Mouse (Mus musculus) stomach, embryonic 16.5 days (tissue): ENCODE results near the gene Gpatch8. TPM values are rescaled to one million over a fixed set of nuclear protein-coding genes. Genes with fewer than 3 reads are reported as not detected.

ENCODE experiments used
- ATAC-seq: fragments of 200-750 bp; cut with Nextera tagmentation; 2 replicates; pipeline ENCODE4 v1.8.0; 2017; ENCODE audit warnings: moderate number of reproducible peaks, moderate TSS enrichment; ENCODE audit not compliant: insufficient read depth, low FRiP score
- H3K27ac ChIP-seq: fragments of 300-500 bp; sonication (generic); 2 replicates; pipeline ENCODE4 v1.5.1; 2014; ENCODE audit warnings: low read length
- H3K27me3 ChIP-seq: fragments of 300-500 bp; sonication (generic); 2 replicates; pipeline ENCODE4 v1.6.1; 2014; ENCODE audit warnings: low read length, control low read depth, mixed read lengths; ENCODE audit not compliant: control insufficient read depth, insufficient read depth
- H3K36me3 ChIP-seq: fragments of 300-500 bp; sonication (generic); 2 replicates; pipeline ENCODE4 v1.6.1; 2014; ENCODE audit warnings: low read length; ENCODE audit not compliant: control insufficient read depth, insufficient read depth
- H3K4me1 ChIP-seq: fragments of 300-500 bp; sonication (generic); 2 replicates; pipeline ENCODE4 v1.6.1; 2014; ENCODE audit warnings: low read length, control low read depth, mixed read lengths; ENCODE audit not compliant: control insufficient read depth, insufficient read depth
- H3K4me2 ChIP-seq: fragments of 300-500 bp; sonication (generic); 2 replicates; pipeline ENCODE4 v1.6.1; 2014; ENCODE audit warnings: low read depth, low read length, mixed read lengths
- H3K4me3 ChIP-seq: fragments of 300-500 bp; sonication (generic); replicated peaks from 2 replicates; pipeline ENCODE4 v1.5.1; 2014; ENCODE audit warnings: mild to moderate bottlenecking, low read length
- H3K9ac ChIP-seq: fragments of 300-500 bp; sonication (generic); 2 replicates; pipeline ENCODE4 v1.6.1; 2014; ENCODE audit warnings: low read length
- H3K9me3 ChIP-seq: fragments of 300-500 bp; sonication (generic); replicated peaks from 2 replicates; pipeline ENCODE4 v1.6.1; 2016; ENCODE audit warnings: low read length, control low read depth; ENCODE audit not compliant: control insufficient read depth
- WGBS: fragments of 180-500 bp; shearing (Covaris S2); extraction: QIAGEN DNeasy Blood & Tissue Kit; methylation state at CpG from one replicate; pipeline ENCODE4 v1.1.7; 2014; 5-methylcytosine and 5-hydroxymethylcytosine counted together
- polyA plus RNA-seq: library from polyadenylated mRNA; unstranded; fragments of >200 nt; fragmentation: Nextera tagmentation; extraction: Ambion mirVana; gene quantifications from 2 replicates; pipeline ENCODE4 v1.2.1, GENCODE M21; 2015

Gene Gpatch8
- 34.9 and 47.0 TPM in 2 replicates for polyA plus RNA-seq

- Histone ChIP-seq H3K9me3 (no peaks in the 10 kb centered on the region), H3K4me2 (peak within 1 kb of the TSS; percentile 60), H3K36me3 (no peaks in the 10 kb centered on the region), H3K4me3 (peak within 1 kb of the TSS; percentile 99), H3K9ac (peak within 1 kb of the TSS; percentile 99), H3K4me1 (peaks cover 15% of the 10 kb centered on the region), H3K27ac (peak within 1 kb of the TSS; percentile 95), H3K27me3 (no peaks in the 10 kb centered on the region)
- peak; percentile 99 for ATAC-seq
- under 1% methylated on average over 50 of the region's 55 CpGs for WGBS
These were observed at the start of gene Gpatch8 for GRCm38 (mm10) chr11:102556031-102556715. TSS of gene Gpatch8 (minus strand) at chr11:102556392.

DNA sequence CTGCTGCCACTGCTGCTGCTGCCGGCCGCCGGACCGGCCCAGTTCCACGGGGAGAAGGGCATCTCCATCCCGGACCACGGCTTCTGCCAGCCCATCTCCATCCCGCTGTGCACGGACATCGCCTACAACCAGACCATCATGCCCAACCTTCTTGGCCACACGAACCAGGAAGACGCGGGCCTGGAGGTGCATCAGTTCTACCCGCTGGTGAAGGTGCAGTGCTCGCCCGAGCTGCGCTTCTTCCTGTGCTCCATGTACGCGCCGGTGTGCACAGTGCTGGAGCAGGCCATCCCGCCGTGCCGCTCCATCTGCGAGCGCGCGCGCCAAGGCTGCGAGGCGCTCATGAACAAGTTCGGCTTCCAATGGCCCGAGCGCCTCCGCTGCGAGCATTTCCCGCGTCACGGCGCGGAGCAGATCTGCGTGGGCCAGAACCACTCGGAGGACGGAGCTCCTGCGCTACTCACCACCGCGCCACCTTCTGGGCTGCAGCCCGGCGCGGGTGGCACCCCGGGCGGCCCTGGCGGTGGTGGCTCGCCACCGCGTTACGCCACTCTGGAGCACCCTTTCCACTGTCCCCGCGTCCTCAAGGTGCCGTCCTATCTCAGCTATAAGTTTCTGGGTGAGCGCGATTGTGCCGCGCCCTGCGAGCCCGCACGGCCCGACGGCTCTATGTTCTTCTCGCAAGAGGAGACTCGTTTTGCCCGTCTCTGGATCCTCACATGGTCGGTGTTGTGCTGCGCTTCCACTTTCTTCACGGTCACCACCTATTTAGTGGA lies 48.8 kb upstream of the Gpatch8 start:
- Histone ChIP-seq H3K4me1 (peaks cover 11% of the 10 kb centered on the region), H3K27me3 (no peaks in the 10 kb centered on the region), H3K4me3 (peak overlapping the region; percentile 61), H3K9ac (peak overlapping the region; percentile 91), H3K9me3 (no peaks in the 10 kb centered on the region), H3K27ac (peak overlapping the region; percentile 98), H3K36me3 (no peaks in the 10 kb centered on the region), H3K4me2 (peak overlapping the region; percentile 79)
- under 1% methylated on average over 73 of the region's 74 CpGs for WGBS
- peak; percentile 27 for ATAC-seq

DNA sequence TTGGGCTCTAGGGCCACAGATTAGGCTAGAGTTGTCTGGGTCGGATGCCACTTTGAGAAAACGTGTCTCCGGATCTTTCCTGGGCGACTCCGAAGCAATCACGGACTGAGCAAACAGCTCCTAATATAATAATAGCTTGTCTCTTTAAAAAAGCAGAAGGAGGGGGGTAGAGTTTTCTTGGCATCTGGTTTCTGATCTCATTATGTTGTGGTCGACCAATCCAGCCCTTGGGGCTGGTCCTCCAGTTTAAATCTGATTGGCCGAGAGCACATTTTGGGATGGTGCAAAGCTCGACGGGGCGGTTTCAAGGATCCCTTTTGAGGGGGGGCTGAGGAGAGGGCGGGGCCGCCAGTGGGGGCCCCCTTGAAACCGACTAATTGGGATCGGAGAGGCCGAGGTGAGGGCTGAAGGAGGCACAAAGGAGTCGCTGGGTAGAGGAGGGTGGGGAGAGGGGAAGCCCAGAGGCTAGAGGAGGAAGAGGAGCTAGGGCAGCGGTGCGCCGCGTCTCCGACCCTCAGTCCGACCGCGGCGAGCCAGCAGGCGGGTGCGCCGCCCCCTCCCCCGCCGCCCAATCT lies 47.9 kb upstream of the Gpatch8 start, which contains the start of gene Fzd2:
Gene Fzd2, plus strand, starts transcription at position 387 of the 575 bp plus-strand sequence.
- Histone ChIP-seq H3K4me3 (peak within 1 kb of the TSS; percentile 61), H3K36me3 (no peaks in the 10 kb centered on the region), H3K9me3 (no peaks in the 10 kb centered on the region), H3K9ac (peak within 1 kb of the TSS; percentile 91), H3K27ac (peak within 1 kb of the TSS; percentile 99), H3K27me3 (no peaks in the 10 kb centered on the region), H3K4me1 (peaks cover 7% of the 10 kb centered on the region), H3K4me2 (peak within 1 kb of the TSS; percentile 79)
- peak; percentile 96 for ATAC-seq
- WGBS = under 1% methylated on average over 26 of the region's 31 CpGs

DNA sequence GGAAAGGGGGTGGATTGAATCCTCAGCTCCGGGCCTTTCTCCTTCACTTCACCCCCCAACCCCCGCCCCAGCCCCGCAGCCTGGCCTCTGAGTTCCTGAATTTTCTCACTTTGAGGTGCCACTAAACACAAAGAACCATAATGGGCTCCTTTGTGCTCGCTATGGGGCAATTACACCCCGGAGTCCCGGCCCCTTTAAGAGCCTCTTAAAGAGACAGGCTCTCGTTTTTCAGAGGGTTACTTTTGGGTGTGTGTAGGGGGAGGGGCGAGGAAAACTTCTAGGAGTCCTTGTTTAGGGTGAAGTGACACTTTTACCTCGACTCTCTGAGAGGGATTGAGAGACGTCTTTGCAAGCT lies 47.3 kb upstream of the Gpatch8 start:
- Histone ChIP-seq H3K4me1 (peaks cover 3% of the 10 kb centered on the region), H3K36me3 (no peaks in the 10 kb centered on the region), H3K4me2 (peak overlapping the region; percentile 79), H3K9ac (peak overlapping the region; percentile 78), H3K27me3 (no peaks in the 10 kb centered on the region), H3K9me3 (no peaks in the 10 kb centered on the region), H3K27ac (peak overlapping the region; percentile 99), H3K4me3 (peak overlapping the region; percentile 61)
- under 1% methylated on average over 10 of the region's 10 CpGs for WGBS
- peak; percentile 59 for ATAC-seq

GRCm38 (mm10) chr11:102602816-102603495 lies 46.8 kb upstream of the Gpatch8 start:
- ATAC-seq = no peak
- WGBS = 4% methylated on average over 13 of the region's 13 CpGs
- no peaks in the 10 kb centered on the region; the same call in 1 of the 2 replicates for H3K4me1 ChIP-seq
- H3K9me3 ChIP-seq = no peaks in the 10 kb centered on the region
- peak overlapping the region; percentile 61 for H3K4me3 ChIP-seq
- no peaks in the 10 kb centered on the region for H3K27me3 ChIP-seq
- no peaks in the 10 kb centered on the region for H3K36me3 ChIP-seq
- H3K27ac ChIP-seq = peak overlapping the region; percentile 99
- H3K9ac ChIP-seq = peak overlapping the region; percentile 78
- H3K4me2 ChIP-seq = peak overlapping the region; percentile 79

GRCm38 (mm10) chr11:102599912-102600311 lies 43.7 kb upstream of the Gpatch8 start:
- Histone ChIP-seq H3K27me3 (no peaks in the 10 kb centered on the region), H3K4me2 (no peak overlapping the region), H3K4me3 (no peak overlapping the region), H3K36me3 (no peaks in the 10 kb centered on the region), H3K9ac (no peak overlapping the region), H3K27ac (no peak overlapping the region), H3K4me1 (peaks cover 10% of the 10 kb centered on the region), H3K9me3 (no peaks in the 10 kb centered on the region)
- whole genome bisulfite sequencing = 87% methylated on average over 3 of the region's 3 CpGs
- ATAC-seq = no peak

GRCm38 (mm10) chr11:102595341-102595820 lies 39.2 kb upstream of the Gpatch8 start:
- peak; percentile 81 for ATAC-seq
- H3K9ac ChIP-seq = peak overlapping the region; percentile 63; the same call in 1 of the 2 replicates
- H3K4me3 ChIP-seq = no peak overlapping the region
- no peaks in the 10 kb centered on the region for H3K27me3 ChIP-seq
- peak overlapping the region; percentile 21; the same call in 1 of the 2 replicates for H3K4me2 ChIP-seq
- no peaks in the 10 kb centered on the region for H3K9me3 ChIP-seq
- H3K36me3 ChIP-seq = no peaks in the 10 kb centered on the region
- H3K4me1 ChIP-seq = peaks cover 13% of the 10 kb centered on the region
- H3K27ac ChIP-seq = peak overlapping the region; percentile 64
- 12% methylated on average over 4 of the region's 4 CpGs for WGBS

DNA sequence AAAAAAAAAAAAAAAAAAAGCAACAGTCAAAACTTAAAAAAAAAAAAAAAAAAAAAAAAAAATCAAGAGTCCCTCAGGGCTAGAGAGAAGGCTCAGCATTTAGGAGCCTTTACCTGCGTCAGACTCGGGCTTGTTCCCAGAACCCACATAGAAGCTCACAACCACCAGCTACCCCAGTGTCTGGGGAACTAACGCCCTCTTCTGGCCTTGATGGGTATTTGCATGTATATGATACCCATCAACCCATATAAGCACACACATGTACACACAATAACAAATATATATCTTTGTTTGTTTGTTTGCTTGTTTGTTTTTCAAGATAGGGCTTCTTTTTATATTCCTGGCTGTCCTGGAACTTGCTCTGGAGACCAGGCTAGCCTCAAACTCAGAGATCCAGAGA lies 31.4 kb upstream of the Gpatch8 start:
- Histone ChIP-seq H3K4me3 (no peak overlapping the region), H3K27me3 (no peaks in the 10 kb centered on the region), H3K4me2 (no peak overlapping the region), H3K9ac (no peak overlapping the region), H3K9me3 (no peaks in the 10 kb centered on the region), H3K36me3 (no peaks in the 10 kb centered on the region), H3K27ac (no peak overlapping the region), H3K4me1 (peaks cover 4% of the 10 kb centered on the region; the same call in 1 of the 2 replicates)
- no peak for ATAC-seq
- WGBS = 77% methylated on average over 3 of the region's 3 CpGs
